Mouse (Mus musculus): ENCODE measurements around the gene AI467606.
A peak's percentile ranks its signal among the peaks of the same experiment; 100 is the strongest.

AI467606 gene

GRCm38 (mm10) chr7:127121911-127122270 lies 30.7 kb downstream of the AI467606 start, which contains the start of gene Qprt:
Gene Qprt, minus strand, starts transcription at chr7:127122226.
- Histone ChIP-seq H3K9me3 (ENCODE audit: low read length) (peaks cover 5% of the 10 kb centered on the region), H3K36me3 (ENCODE audit: insufficient read depth, low read length) (no peaks in the 10 kb centered on the region), H3K4me3 (replicated peaks; ENCODE audit: low read length) (peak within 1 kb of the TSS; percentile 78), H3K4me1 (replicated peaks; ENCODE audit: low read depth, low read length) (peaks cover 62% of the 10 kb centered on the region), H3K27me3 (ENCODE audit: insufficient read depth, low read length) (no peaks in the 10 kb centered on the region)
- no peak for TF ChIP-seq POU5F1 (IDR thresholded peaks at IDR 0.05; ENCODE audit: borderline replicate concordance, low read length)
- no peak for TF ChIP-seq NANOG (IDR thresholded peaks at IDR 0.05; ENCODE audit: borderline replicate concordance, low read length)
- no peak for TF ChIP-seq CTCF (conservative IDR thresholded peaks at IDR 0.05; ENCODE audit: low read length)

GRCm38 (mm10) chr7:127129638-127130037 lies 38.5 kb downstream of the AI467606 start:
- peak; percentile 56 for TF ChIP-seq CTCF (conservative IDR thresholded peaks at IDR 0.05; ENCODE audit: low read length)
- no peak for TF ChIP-seq POU5F1 (IDR thresholded peaks at IDR 0.05; ENCODE audit: borderline replicate concordance, low read length)
- peaks cover 15% of the 10 kb centered on the region for H3K36me3 ChIP-seq (ENCODE audit: insufficient read depth, low read length)
- H3K4me3 ChIP-seq (replicated peaks; ENCODE audit: low read length): no peak overlapping the region
- H3K9me3 ChIP-seq (ENCODE audit: low read length): no peaks in the 10 kb centered on the region
- no peaks in the 10 kb centered on the region for H3K27me3 ChIP-seq (ENCODE audit: insufficient read depth, low read length)
- H3K4me1 ChIP-seq (replicated peaks; ENCODE audit: low read depth, low read length): peaks cover 27% of the 10 kb centered on the region

- Histone ChIP-seq H3K4me1 (replicated peaks; ENCODE audit: low read depth, low read length) (peaks cover 52% of the 10 kb centered on the region), H3K36me3 (ENCODE audit: insufficient read depth, low read length) (peaks cover 35% of the 10 kb centered on the region), H3K27me3 (ENCODE audit: insufficient read depth, low read length) (no peaks in the 10 kb centered on the region), H3K9me3 (ENCODE audit: low read length) (no peaks in the 10 kb centered on the region), H3K4me3 (replicated peaks; ENCODE audit: low read length) (no peak overlapping the region)
- TF ChIP-seq NANOG (IDR thresholded peaks at IDR 0.05; ENCODE audit: borderline replicate concordance, low read length): no peak
- TF ChIP-seq CTCF (conservative IDR thresholded peaks at IDR 0.05; ENCODE audit: low read length): no peak
- TF ChIP-seq POU5F1 (IDR thresholded peaks at IDR 0.05; ENCODE audit: borderline replicate concordance, low read length): no peak
Observed at GRCm38 (mm10) chr7:127133125-127133524, 42.0 kb downstream of the AI467606 start.

GRCm38 (mm10) chr7:127134821-127135447 lies 43.8 kb downstream of the AI467606 start:
- H3K36me3 ChIP-seq (ENCODE audit: insufficient read depth, low read length): peaks cover 35% of the 10 kb centered on the region
- peaks cover 57% of the 10 kb centered on the region for H3K4me1 ChIP-seq (replicated peaks; ENCODE audit: low read depth, low read length)
- TF ChIP-seq CTCF (conservative IDR thresholded peaks at IDR 0.05; ENCODE audit: low read length): no peak
- TF ChIP-seq NANOG (IDR thresholded peaks at IDR 0.05; ENCODE audit: borderline replicate concordance, low read length): no peak
- TF ChIP-seq POU5F1 (IDR thresholded peaks at IDR 0.05; ENCODE audit: borderline replicate concordance, low read length): no peak
- H3K9me3 ChIP-seq (ENCODE audit: low read length): no peaks in the 10 kb centered on the region
- peak overlapping the region; percentile 43 for H3K4me3 ChIP-seq (replicated peaks; ENCODE audit: low read length)
- no peaks in the 10 kb centered on the region for H3K27me3 ChIP-seq (ENCODE audit: insufficient read depth, low read length)

- peak overlapping the region; percentile 69 for H3K4me3 ChIP-seq (replicated peaks; ENCODE audit: low read length)
- peaks cover 72% of the 10 kb centered on the region for H3K4me1 ChIP-seq (replicated peaks; ENCODE audit: low read depth, low read length)
- peaks cover 35% of the 10 kb centered on the region for H3K36me3 ChIP-seq (ENCODE audit: insufficient read depth, low read length)
- H3K9me3 ChIP-seq (ENCODE audit: low read length): no peaks in the 10 kb centered on the region
- TF ChIP-seq POU5F1 (IDR thresholded peaks at IDR 0.05; ENCODE audit: borderline replicate concordance, low read length) (no peak), NANOG (IDR thresholded peaks at IDR 0.05; ENCODE audit: borderline replicate concordance, low read length) (no peak), CTCF (conservative IDR thresholded peaks at IDR 0.05; ENCODE audit: low read length) (no peak)
- H3K27me3 ChIP-seq (ENCODE audit: insufficient read depth, low read length): no peaks in the 10 kb centered on the region
Observed at GRCm38 (mm10) chr7:127136181-127137071, 45.3 kb downstream of the AI467606 start.

GRCm38 (mm10) chr7:127137262-127138017 lies 46.3 kb downstream of the AI467606 start, which contains the start of gene Spn:
Gene Spn, minus strand, starts transcription at chr7:127137823.
- no peaks in the 10 kb centered on the region for H3K27me3 ChIP-seq (ENCODE audit: insufficient read depth, low read length)
- peak within 1 kb of the TSS; percentile 69 for H3K4me3 ChIP-seq (replicated peaks; ENCODE audit: low read length)
- TF ChIP-seq POU5F1 (IDR thresholded peaks at IDR 0.05; ENCODE audit: borderline replicate concordance, low read length) (no peak), NANOG (IDR thresholded peaks at IDR 0.05; ENCODE audit: borderline replicate concordance, low read length) (no peak), CTCF (conservative IDR thresholded peaks at IDR 0.05; ENCODE audit: low read length) (no peak)
- peaks cover 35% of the 10 kb centered on the region for H3K36me3 ChIP-seq (ENCODE audit: insufficient read depth, low read length)
- no peaks in the 10 kb centered on the region for H3K9me3 ChIP-seq (ENCODE audit: low read length)
- H3K4me1 ChIP-seq (replicated peaks; ENCODE audit: low read depth, low read length): peaks cover 82% of the 10 kb centered on the region

GRCm38 (mm10) chr7:127139100-127139499 lies 47.9 kb downstream of the AI467606 start:
- peaks cover 86% of the 10 kb centered on the region for H3K4me1 ChIP-seq (replicated peaks; ENCODE audit: low read depth, low read length)
- TF ChIP-seq POU5F1 (IDR thresholded peaks at IDR 0.05; ENCODE audit: borderline replicate concordance, low read length): no peak
- 0 out of 2 replicates have a peak, but pooled peaks have one; percentile 2 for TF ChIP-seq CTCF (conservative IDR thresholded peaks at IDR 0.05; ENCODE audit: low read length)
- no peak for TF ChIP-seq NANOG (IDR thresholded peaks at IDR 0.05; ENCODE audit: borderline replicate concordance, low read length)
- H3K4me3 ChIP-seq (replicated peaks; ENCODE audit: low read length): 0 out of 2 replicates have a peak overlapping the region, but pooled peaks have one; percentile 37
- no peaks in the 10 kb centered on the region for H3K27me3 ChIP-seq (ENCODE audit: insufficient read depth, low read length)
- no peaks in the 10 kb centered on the region for H3K9me3 ChIP-seq (ENCODE audit: low read length)
- H3K36me3 ChIP-seq (ENCODE audit: insufficient read depth, low read length): peaks cover 26% of the 10 kb centered on the region

- H3K4me1 ChIP-seq (replicated peaks; ENCODE audit: low read depth, low read length): peaks cover 87% of the 10 kb centered on the region
- H3K4me3 ChIP-seq (replicated peaks; ENCODE audit: low read length): peak overlapping the region; percentile 37; the same call in 1 of the 2 replicates
- no peaks in the 10 kb centered on the region for H3K9me3 ChIP-seq (ENCODE audit: low read length)
- peaks cover 21% of the 10 kb centered on the region for H3K36me3 ChIP-seq (ENCODE audit: insufficient read depth, low read length)
- H3K27me3 ChIP-seq (ENCODE audit: insufficient read depth, low read length): no peaks in the 10 kb centered on the region
- TF ChIP-seq POU5F1 (IDR thresholded peaks at IDR 0.05; ENCODE audit: borderline replicate concordance, low read length) (no peak), CTCF (conservative IDR thresholded peaks at IDR 0.05; ENCODE audit: low read length) (no peak), NANOG (IDR thresholded peaks at IDR 0.05; ENCODE audit: borderline replicate concordance, low read length) (no peak)
Observed at GRCm38 (mm10) chr7:127139562-127139961, 48.4 kb downstream of the AI467606 start.

Data from E14TG2a.4 (cell line).